Mouse (Mus musculus): ENCODE data around the gene Galns. TPM values are rescaled to one million over a fixed set of nuclear protein-coding genes. Genes with fewer than 3 reads are reported as not detected.

The Galns gene
- total RNA-seq, 2 experiments from 2014 or later: 6.0 to 6.8 TPM

DNA sequence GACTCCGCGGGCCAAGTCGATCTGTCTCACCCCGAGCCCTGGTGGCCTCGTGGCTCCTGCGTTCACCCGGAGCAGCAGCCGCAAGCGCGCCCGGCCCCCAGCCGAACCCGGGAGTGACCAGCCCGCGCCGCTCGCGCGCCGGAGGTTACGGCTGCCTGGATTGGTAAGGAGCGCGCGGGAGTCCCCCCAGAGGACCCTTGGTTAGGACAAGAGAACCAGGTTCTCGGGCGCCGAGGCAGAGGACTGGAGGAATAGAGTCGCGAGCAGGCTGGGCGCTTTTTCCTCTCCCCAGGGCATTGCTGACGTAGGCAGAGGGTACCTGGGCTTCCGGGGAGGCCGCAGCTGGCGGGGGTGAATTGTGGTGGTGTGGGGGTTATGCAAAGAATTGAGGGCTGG is 43.2 kb downstream of the Galns start:
- DNase-seq: no peak

DNA sequence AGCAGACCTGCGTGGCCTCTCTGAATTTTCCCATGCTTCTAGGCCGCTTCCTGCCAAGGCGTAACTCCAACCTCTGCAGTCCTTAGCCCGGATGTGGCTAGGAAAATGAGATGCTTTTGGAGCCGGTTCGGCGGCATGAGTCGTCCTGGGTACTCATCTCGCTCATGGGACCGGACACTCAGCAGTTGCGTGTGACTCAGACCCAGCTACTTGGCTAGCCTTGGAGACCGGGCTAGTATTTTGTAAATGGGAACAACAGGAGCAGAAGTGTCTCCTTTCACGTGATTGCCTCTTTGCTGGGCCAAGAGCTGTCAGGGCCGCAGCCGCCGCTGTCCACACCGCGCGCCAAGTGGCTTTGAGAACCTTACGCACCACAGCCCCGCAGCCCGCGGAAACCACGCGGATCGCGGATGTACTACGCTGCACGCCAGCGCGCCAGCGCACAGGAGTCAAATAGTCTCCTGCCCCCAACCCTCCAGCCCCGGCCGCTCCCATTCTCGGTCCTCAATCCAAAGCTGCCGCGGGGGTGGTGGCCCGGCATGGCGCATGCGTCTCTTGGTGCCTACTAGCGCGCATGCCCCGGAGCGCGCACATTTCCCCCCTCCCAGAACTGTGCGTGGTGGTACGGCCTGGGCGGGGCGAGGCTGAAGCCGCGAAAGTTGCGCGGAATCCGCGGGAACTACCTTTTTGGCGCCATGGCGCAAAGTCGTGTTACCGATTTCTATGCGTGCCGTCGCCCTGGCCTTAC is 43.7 kb downstream of the Galns start, which contains the start of gene Cdt1:
TSS of gene Cdt1 (plus strand) at position 655 of the 748 bp plus-strand sequence.
- DNase-seq: peak; percentile 96

DNA sequence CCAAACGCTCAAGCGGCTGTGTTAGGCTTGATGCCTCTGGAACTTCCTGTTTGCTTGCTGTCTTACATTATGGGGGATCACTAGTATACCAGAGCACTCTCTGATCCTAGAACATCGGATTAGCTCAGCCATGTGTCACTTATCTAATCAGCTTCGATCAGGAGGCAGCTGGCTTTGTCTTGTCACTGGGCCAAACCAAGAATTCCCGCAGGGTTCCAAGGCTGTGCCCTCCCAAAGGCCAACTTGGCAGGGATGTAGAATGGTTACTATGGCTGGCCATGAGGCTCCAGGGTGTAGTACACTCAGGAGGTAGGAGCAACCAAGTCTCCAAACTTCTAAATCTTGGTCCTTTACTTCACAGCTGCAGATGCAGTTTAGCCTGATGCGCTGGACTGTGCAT is 44.5 kb downstream of the Galns start:
- DNase-seq: peak; percentile 35 to 48

DNA sequence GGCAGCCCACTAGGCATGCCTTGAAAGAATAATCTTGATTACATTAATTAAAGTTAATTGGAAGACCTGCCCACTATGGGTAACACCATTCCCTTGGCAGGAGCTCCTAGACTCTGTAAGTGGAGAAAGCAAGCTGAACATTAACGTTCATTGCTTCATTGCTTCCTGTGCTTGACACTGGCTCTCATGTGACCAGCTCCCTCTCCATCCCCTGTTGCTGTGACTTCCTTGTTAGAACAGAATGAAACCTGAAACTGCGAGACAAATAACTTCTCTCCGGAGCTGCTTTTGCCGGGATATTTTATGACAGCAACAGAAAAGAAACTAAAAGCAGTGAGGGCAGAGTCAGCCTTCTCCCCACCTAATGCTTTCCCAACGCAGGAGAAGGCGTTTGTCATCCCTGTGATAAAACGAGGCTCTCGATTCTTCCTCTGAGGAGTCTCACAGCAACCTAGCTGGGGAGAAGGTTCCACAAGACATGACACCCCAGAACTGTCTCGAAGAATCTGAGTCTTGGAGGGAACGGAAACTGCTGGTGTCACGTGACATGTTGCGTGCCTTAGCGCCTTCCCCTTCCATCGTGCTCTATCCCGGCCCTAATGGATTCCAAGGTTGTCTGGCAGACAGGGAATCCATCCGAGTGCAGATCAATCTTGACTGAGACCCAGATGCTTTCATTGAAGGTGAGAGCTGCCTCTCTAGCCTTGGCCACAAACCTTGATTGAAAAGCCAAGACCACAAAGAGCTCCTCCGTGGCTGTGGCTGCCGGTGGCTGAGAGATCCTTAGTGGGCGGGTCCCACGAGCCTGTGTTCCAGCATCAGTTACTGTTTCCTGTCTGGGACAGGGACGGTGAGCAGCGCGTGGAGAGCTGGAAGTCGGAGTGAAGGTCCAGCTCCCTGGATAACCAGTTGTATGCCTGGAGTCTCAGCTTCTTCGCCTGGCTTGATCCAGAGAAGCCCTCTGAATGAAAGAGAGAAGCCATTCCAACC is 46.6 kb downstream of the Galns start:
- no peak for DNase-seq

DNA sequence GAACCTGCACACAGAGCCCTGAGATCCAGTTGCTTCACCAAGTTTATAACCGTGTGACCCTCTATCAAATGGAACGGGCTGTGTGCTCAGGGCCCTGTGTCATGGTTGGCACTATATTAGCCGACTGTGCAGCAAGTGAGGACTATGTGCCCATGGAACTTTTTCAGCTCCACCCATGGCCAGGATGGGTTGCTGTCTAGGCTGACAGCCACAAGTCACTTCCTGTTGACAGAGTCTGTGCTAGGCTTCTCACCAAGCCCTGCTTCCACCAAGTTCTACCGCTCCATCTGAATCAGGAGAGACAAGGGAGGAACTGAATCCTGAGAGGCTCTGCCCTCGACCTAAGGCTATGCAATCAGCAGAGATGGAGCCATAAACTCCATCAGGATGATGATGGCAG is 50.1 kb downstream of the Galns start:
- DNase-seq: no peak

DNA sequence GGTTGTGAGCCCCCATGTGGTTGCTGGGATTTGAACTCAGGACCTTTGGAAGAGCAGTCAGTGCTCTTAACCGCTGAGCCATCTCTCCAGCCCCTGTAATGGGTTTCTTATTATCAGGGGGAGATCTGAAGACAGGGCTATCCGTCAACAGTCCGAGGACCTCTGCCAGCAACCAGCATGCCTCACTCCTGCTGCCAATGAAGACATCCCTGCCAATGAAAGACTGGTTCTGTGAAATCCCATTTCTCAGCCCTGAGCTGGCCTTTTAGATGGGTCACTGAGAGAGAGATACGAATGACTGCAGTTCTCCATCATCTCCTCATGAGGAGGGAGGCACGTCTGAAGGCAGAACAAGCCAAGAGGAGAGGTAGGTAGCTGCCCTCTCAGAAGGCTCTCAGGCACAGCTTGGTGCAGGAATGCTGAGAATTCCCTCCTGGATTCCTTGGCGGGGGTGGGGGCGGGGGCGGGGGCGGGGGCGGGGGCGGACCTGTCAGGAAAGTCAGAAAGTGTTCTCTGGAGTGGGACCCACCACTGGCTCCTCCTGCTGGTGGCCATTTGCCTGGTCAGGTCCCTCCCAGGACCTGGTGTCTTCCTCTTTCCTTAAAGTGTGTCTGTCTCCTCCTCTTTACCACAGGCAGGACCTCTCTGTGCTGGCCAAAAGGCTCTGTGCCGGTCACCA is 52.5 kb downstream of the Galns start:
- no peak for DNase-seq

DNA sequence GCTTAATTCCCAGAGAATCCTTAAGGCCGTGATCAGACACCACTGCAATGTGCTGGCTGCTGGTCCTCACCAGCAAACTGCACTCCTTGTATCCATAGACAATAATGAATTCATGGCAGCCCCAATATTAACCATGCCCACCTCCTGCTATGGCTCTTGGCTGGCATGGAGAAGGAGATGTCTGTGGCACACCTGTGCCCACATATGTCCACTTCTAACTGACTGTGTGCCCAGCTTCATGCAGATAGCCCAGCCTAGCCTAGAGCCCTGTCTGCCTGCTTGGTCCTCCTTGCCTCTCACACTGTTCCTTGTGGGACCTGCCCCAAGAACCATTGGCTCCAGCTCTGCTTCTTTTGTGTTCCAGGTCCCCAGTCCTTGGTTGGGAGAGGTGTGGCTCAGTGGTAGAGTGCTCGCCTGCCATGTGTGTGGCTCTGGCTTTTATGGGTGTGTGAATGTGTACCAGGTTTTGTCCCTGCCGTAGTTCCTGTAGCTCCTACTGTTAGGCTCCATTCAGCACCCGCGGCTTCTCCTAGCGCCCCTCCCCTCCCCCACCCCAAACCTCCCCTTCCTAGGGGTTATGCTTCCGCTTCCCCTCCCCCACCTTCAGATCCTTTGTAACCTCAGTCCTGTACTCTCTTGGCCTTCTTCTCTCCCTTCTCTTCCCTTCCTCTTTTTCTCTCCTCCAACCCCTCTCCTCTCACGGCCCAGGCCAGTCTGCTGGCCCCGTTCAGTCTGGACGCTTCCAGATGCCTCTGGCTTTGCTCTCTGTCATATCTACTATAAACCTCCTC is 53.8 kb downstream of the Galns start:
- no peak for DNase-seq

DNA sequence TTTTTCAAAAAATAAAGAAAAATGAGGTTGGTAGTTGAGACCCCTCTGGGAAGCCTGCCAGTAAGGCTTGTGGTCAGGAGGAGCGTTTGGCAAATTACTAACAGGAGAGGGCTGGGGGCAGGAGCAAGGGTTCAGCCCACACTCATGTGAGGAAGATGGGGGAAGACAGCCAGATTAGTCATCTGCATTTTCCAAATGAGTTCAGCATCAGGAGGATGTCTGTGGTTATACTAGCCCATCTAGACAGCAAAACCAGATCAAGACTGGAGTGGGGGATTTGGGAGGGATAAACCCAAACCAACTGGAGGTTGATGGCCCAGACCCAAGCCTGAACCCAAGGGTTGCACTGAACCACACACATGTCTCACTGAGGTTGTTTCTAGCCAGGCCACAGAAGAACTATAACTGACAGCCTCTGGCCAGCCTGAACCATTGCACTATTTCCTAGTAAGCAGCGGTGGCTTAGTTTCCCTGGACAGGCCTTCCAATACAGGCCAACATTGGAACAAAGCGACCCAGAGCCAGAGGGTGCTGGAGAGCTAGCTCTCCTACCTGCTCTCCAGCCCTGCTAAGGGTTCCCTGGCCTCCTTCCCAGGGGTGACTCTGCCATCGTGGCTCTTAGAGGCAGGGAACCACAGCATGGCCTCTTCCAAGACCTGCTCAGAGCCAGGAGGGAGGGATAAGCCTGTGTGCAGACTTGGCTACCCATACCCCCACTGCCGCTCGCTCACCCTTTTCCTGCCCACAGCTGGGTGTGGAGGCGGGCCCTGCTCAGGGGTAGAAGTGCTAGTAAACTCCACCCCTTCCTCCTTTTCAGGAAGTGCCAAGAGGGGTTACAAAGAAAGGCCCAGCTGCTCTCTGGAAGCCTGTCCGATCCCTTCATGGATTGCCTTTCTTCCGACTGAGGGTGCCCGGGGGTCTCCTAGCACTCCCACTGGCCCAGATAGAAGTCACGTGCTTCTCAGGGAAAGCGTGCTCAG is 54.9 kb downstream of the Galns start:
- DNase-seq: peak; percentile 55 to 77

DNA sequence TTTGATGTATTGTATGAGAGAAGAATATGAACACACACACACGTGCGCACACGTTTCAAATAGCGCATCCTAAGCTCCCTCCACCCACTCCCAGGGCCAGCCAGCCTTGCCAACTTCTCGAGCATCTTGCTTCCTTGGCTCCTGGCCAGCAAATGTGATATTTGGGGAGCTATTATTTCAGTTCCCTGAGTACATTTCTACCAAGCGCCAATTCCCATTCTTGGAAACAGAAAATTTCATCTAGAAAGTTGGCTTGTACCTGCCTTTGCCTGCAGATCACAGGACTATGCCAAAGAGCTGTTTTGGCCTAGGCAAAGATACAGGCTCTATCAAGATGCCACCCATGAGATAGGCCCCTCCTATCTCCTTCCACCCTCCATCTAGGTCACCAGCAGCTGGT is 56.5 kb downstream of the Galns start:
- DNase-seq: no peak

DNA sequence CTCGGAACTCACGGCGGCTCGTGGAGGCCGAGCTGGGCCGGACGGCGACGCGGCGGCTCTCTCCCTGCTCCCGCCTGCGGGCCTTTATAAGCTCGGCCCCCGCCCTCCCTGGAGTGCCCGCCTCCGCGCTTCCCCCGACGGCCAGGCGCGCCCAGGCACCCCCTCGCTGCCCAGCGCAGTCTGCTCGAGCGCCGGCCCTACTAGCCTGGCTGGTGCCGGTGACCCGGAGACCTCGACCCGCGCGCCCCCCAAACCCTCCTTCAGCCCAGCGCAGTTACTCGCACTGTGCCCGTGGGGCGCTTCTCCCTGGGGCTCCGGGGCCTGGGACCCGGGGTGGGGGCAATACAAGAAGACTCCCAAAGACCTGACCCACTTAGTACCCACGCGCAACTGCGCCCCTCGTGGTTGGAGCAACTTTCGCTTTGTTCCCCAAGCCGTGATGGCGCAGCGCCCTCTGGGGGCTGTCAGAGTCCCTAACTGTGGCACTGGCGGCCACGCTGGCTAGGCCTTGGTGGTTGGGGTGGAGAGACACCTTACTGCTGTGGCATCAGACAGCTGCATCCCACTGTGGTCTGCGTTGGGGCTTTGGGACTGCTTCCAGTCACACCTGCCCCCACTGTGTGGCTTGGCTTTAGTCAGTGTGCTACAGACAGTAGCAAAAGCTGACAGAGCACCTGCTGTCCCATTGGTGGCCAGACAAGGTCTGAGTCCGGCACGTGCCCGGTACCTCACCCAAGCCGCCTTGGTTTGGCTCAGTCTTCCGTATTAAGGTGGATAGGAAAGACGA is 59.8 kb downstream of the Galns start, which contains the start of gene Piezo1:
TSS of gene Piezo1 (minus strand) at position 65 of the 787 bp plus-strand sequence.
- DNase-seq: peak; percentile 93 to 95

DNA sequence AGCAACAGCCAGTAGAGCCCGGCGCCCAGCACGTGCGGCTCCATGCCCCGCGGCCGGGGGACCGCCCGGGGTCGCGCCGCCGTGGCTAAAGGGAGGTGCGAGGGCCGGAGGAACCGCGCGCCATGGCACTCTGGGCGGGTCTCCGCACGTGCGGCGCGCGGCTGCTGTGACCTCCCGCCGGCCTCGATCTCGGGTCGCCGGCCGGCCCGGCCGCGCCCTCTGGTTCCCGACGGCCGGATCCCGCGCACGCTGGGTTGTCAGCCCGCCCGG is 60.3 kb downstream of the Galns start:
- DNase-seq: no peak

DNA sequence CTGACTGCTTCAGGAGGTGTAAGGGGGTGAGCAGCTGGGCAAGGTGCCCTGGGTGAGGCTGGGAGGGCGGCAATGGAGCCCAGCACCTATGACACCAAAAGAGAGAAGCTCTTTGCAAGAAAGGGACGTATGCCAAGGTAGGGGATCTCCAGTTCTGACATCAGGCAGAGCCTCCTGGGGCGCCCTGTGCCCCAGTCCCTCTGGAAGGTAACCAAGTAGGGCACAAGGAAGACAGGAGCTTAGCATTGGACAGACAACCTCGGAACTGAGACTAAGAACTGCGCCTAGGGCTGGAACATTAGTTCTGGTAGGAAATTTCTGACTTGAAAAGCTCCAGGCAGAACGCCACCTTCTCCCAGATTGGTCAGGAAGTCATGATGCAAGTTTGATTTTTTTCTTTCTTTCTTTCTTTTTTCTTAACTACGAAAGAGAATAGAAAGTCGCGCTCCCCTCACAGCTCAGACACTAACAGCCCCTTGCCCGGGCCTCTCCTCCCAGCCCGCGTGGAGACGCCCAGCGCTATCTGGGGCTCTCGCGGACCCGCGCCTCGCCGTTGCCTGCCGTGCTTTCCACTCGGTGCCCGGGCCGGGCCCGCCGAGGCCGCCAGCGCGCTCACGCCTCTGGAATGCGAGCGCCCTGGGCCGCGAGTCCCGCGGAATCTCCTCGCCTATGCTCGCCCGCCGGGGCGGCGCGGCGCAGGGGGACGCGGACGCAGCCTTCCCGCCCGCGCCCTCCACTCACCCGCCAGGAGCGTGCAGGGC is 60.8 kb downstream of the Galns start:
- DNase-seq: peak; percentile 74 to 82

DNA sequence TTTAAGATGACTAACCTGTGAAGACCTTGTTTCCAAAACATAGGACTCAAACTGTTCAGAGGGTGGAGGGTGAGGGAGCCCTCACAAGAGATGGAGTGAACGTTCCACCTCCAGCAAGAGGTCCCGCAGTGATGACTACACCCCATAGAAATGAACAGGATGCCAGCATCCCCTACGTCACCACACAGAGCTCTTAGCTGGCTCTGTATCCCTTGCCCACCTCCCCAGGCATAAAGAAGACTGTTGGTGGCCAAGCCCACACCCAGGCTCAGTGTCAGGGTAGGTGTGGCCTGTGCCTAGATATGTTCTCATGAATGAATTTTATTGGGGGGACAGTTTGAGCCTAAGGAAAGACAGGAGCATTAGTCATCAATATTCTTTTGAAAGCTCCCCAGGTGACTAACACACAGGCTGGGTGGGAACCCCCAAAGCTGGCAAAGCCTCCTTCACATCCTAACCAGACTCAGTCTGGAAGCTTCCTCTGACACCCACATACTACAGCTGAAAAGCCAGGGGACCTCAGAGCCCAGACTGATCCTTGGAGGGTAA is 62.3 kb downstream of the Galns start:
- no peak for DNase-seq

DNA sequence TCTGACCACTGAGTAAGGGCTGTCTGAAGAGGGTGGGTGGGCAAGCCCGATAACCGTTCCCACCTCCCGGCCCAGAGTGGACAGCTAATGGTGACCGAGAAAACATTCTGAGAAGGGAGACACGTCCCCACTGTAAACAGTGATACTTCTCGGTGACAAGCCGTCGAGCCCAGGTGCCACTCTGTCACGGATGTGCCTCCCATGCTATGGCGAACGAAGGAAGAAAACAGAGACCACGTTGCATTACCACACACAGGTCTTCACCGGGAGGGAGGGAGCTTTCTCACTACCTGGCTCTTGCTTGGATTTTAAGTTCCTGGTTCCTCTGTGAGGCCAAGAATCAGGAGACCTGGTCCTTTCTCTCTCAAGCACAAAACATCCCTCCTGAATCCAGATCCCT is 62.9 kb downstream of the Galns start:
- DNase-seq: no peak

DNA sequence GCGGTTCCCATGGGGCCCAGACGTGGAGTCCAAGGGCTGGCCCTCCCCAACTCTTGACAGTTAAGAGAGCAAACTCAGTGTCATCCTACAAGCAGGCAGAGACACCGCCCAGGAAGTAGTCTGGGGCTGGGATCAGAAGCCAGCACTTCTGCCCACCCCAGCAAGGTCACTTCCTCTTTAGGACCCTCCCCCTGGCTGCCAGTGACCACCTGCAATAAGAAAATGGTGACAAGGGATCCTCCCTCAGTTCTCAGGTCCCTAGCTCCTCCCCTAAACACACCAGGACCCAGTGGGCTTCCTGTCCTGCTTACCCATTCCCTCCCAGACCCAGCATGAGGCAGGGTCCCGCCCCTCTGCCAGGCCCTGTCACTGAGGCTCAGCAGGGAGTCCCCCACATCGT is 63.4 kb downstream of the Galns start:
- DNase-seq: peak in 1 of 2 experiments; percentile 43

DNA sequence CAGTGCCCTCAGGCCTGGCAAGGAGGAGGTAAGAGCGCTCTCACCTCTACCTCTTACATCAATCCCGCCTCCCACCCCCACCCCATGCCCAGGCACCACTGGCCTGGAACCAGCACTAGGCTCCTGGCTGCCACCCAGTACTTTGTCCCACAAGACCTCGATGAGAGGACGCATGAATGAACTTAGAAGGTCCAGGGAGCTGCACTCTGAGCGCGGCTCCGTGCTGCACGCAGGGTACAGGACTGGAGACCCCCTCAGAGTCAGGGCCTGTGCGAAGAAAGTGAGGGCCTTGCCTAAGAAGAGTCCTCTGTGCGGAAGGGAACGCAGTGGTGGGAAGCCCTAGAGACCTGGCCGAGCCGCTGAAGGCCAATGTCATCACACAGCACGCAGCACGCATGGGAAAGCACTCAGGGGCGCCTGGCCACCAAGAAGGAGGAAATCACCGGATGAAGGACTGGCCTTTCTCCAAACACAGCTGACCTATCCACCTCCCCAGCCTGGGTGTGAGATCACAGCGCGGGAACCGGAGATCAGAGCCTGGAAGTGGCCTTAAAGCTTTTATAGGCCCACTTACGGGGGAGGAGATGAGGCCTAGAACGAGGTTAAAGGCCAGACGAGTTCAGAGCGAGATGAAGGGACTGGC is 64.3 kb downstream of the Galns start:
- peak; percentile 60 to 77 for DNase-seq

DNA sequence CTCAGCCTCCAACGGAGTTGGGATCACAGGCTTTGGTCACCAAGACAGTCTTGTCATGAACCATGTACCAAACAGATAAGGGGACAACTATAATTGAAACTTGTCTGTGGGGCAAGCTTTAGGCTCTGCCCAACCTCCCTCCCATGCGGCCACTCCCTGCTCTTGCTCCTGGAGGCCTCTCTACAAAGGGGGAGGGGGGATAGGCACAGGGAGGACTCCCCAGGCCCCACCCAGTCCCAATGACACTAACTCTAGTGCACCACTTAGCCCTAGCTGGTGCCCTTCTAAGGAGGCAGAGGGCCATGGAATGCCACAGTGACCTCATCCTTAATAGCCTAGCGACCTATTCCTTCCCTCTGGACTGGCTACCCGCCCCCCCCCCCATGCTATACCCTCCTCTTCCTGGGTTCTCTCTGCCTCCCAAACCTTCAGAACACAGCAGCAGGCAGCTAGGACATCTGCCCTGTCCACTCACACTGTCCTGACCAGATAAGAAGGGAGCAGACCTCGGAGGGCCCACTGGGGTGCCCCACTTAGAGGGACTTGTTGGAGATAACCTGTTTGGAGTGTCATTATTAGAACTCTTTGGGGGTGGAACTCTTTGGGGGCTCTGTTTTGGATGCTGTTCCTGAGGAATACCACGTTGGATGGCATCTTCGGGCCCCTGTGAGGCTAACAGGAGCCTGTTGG is 65.1 kb downstream of the Galns start:
- DNase-seq: no peak
